Mouse (Mus musculus) embryonic facial prominence, embryonic 12.5 days (tissue): ENCODE data around the gene Exosc10. TPM values are rescaled to one million over a fixed set of nuclear protein-coding genes. Genes with fewer than 3 reads are reported as not detected.

Source experiments
- ATAC-seq: fragments of 200-750 bp; cut with Nextera tagmentation; 2 replicates; pipeline ENCODE4 v1.8.0; 2017; ENCODE audit not compliant: insufficient number of reproducible peaks, insufficient read depth, low FRiP score, low TSS enrichment
- H3K27ac ChIP-seq: fragments of 300-500 bp; sonication (generic); 2 replicates; pipeline ENCODE4 v1.5.1; 2016; ENCODE audit warnings: mild to moderate bottlenecking
- H3K27me3 ChIP-seq: fragments of 300-500 bp; sonication (generic); 2 replicates; pipeline ENCODE4 v1.6.1; 2016; ENCODE audit warnings: mild to moderate bottlenecking, moderate library complexity
- H3K36me3 ChIP-seq: fragments of 300-500 bp; sonication (generic); 2 replicates; pipeline ENCODE4 v1.6.1; 2016; ENCODE audit warnings: mild to moderate bottlenecking
- H3K4me1 ChIP-seq: fragments of 300-500 bp; sonication (generic); 2 replicates; pipeline ENCODE4 v1.6.1; 2016
- H3K4me2 ChIP-seq: fragments of 300-500 bp; sonication (generic); replicated peaks from 2 replicates; pipeline ENCODE4 v1.6.1; 2016; ENCODE audit warnings: mild to moderate bottlenecking, moderate library complexity
- H3K4me3 ChIP-seq: fragments of 300-500 bp; sonication (generic); 2 replicates; pipeline ENCODE4 v1.5.1; 2016; ENCODE audit warnings: mild to moderate bottlenecking
- H3K9ac ChIP-seq: fragments of 300-500 bp; sonication (generic); 2 replicates; pipeline ENCODE4 v1.6.1; 2016; ENCODE audit warnings: mild to moderate bottlenecking, moderate library complexity
- H3K9me3 ChIP-seq: fragments of 300-500 bp; sonication (generic); 2 replicates; pipeline ENCODE4 v1.6.1; 2016; ENCODE audit warnings: mild to moderate bottlenecking, moderate library complexity
- WGBS: fragments of 180-500 bp; shearing (Covaris S2); methylation state at CpG from one replicate; pipeline ENCODE4 v1.1.7; 2016; 5-methylcytosine and 5-hydroxymethylcytosine counted together
- polyA plus RNA-seq: library from polyadenylated mRNA; unstranded; fragments of >200 nt; fragmentation: Nextera tagmentation; extraction: Ambion mirVana; gene quantifications from 2 replicates; pipeline ENCODE4 v1.2.1, GENCODE M21; 2016

The Exosc10 gene
- polyA plus RNA-seq, 1 experiment from 2014 or later, result 109 TPM

DNA sequence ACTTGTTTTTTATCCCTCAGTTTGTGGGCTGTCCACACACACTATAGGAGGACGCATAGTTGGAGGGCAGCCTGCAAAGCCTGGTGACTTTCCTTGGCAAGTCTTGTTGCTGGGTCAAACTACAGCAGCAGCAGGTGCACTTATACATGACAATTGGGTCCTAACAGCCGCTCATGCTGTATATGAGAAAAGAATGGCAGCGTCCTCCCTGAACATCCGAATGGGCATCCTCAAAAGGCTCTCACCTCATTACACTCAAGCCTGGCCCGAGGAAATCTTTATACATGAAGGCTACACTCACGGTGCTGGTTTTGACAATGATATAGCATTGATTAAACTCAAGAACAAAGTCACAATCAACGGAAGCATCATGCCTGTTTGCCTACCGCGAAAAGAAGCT lies 55.5 kb downstream of the Exosc10 start:
- peaks cover 61% of the 10 kb centered on the region for H3K36me3 ChIP-seq
- H3K9me3 ChIP-seq, result no peaks in the 10 kb centered on the region
- H3K27ac ChIP-seq, result no peak overlapping the region
- no peaks in the 10 kb centered on the region for H3K4me1 ChIP-seq
- no peak for ATAC-seq
- H3K4me2 ChIP-seq, result no peak overlapping the region
- WGBS, result 86% methylated on average over 9 of the region's 9 CpGs
- H3K4me3 ChIP-seq, result no peak overlapping the region
- no peak overlapping the region for H3K9ac ChIP-seq
- no peaks in the 10 kb centered on the region for H3K27me3 ChIP-seq

DNA sequence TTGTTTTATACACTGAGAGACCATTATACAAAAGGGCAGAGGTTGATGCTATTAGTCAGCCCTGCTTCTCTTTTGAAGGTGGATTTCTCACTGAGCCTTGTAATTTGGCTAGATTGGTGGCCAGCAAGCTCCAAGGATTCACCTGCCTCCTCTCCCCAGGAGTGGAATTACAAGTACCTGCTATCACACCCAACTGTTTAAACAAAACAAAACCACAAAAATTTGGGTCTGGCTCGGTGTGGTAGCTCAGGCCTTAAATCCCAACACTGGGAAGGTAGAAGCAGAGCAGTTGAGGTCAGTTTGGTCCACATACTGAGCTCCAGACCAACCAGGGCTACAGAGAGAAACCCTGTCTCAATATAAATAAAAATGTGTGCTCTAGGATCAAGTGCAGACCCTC lies 61.6 kb downstream of the Exosc10 start:
- Histone ChIP-seq H3K9me3 (no peaks in the 10 kb centered on the region), H3K27ac (no peak overlapping the region), H3K4me3 (no peak overlapping the region), H3K9ac (no peak overlapping the region), H3K27me3 (no peaks in the 10 kb centered on the region), H3K4me1 (peaks cover 7% of the 10 kb centered on the region), H3K4me2 (no peak overlapping the region), H3K36me3 (peaks cover 89% of the 10 kb centered on the region)
- ATAC-seq, result no peak
- whole genome bisulfite sequencing, result 80% methylated on average over 1 of the region's 1 CpGs

DNA sequence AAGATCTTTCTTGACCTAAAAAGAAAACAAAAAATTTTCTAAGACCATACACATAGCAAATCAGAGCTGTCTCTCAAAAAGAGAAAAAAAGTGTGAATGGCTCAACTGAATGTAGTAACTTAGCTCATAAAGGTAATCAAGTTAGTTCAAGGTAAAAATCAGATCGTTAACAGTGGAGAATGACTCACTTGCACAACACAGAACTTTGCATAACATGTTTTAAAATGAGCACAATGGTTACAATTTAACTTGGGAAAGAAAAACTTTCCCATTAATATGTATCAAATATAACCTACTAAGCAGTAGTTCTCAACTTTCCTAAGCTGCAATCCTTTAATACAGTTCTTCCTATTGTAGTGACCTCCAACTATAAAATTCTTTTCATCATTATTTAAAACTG lies 62.5 kb downstream of the Exosc10 start:
- WGBS, result 89% methylated on average over 1 of the region's 1 CpGs
- ATAC-seq, result no peak
- H3K4me1 ChIP-seq, result peaks cover 10% of the 10 kb centered on the region
- no peaks in the 10 kb centered on the region for H3K9me3 ChIP-seq
- H3K27ac ChIP-seq, result no peak overlapping the region
- H3K4me3 ChIP-seq, result no peak overlapping the region
- no peak overlapping the region for H3K4me2 ChIP-seq
- H3K9ac ChIP-seq, result no peak overlapping the region
- H3K36me3 ChIP-seq, result peaks cover 84% of the 10 kb centered on the region
- no peaks in the 10 kb centered on the region for H3K27me3 ChIP-seq

DNA sequence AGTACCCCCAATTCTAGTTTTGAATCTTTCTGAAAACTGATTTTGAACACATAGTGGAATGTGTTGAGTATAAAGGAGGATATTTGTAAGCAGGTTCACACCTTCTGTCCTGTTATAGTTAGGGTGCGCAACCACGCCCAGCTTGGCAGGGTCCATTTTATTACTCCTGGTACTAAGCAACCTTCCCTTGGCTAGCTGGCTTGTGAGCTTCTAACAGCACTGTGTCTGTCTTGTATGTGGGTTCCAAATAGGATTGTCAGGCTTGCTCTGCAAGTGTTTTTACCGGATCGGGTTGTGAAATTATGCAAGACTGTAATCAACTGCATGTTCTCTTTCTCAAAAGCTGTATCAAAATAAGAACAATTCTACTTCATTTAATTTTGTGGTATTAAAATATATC lies 64.3 kb downstream of the Exosc10 start:
- Histone ChIP-seq H3K4me1 (peaks cover 10% of the 10 kb centered on the region), H3K4me3 (no peak overlapping the region), H3K27ac (no peak overlapping the region), H3K27me3 (no peaks in the 10 kb centered on the region), H3K36me3 (peaks cover 69% of the 10 kb centered on the region), H3K9me3 (no peaks in the 10 kb centered on the region), H3K9ac (no peak overlapping the region), H3K4me2 (no peak overlapping the region)
- WGBS, result 96% methylated on average over 4 of the region's 4 CpGs
- no peak for ATAC-seq

DNA sequence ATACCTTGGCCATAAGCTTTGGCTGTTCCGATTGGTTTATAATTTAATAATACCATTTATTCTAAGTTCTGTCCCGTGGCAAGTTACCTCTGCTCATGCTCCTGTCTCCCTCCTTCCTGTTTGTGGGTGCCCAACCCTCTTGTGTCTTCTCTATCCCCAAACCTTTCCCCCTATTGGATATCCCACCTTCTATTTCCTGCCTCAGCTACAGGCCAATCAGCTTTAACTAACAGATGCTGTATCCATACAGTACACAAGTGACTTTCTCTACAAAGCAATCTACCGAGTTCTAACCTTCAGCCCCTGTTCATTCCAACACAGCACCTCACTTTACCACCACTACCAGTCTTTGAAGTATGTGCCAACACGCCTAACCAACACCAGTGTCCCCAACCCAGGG lies 65.4 kb downstream of the Exosc10 start:
- no peak for ATAC-seq
- Histone ChIP-seq H3K9me3 (no peaks in the 10 kb centered on the region), H3K27me3 (no peaks in the 10 kb centered on the region), H3K4me3 (no peak overlapping the region), H3K4me2 (no peak overlapping the region), H3K4me1 (peaks cover 10% of the 10 kb centered on the region), H3K27ac (no peak overlapping the region), H3K36me3 (peaks cover 63% of the 10 kb centered on the region), H3K9ac (no peak overlapping the region)
- WGBS, result 86% methylated on average over 4 of the region's 4 CpGs

DNA sequence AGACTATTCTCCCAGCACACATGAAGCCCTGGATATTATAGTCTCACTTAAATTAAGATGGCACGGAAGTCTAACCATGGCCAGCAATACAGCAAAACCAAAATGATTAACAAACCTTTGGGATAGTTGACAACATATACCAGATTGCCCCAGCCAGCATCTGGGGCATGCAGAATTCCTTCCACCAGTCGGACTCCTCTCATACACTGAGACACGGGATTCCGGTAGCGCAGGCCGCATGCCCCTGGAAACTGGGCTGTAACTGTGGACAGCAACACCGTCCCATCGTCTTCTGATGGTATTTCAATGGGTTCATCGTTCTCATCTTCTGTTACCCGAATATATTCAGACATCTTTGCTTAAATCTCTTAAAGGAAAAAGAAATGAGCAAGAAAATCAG lies 66.8 kb downstream of the Exosc10 start:
- Histone ChIP-seq H3K36me3 (peaks cover 49% of the 10 kb centered on the region), H3K9me3 (no peaks in the 10 kb centered on the region), H3K4me2 (peak overlapping the region; percentile 77), H3K9ac (no peak overlapping the region), H3K4me3 (peak overlapping the region; percentile 98; the same call in 1 of the 2 replicates), H3K27me3 (no peaks in the 10 kb centered on the region), H3K4me1 (peaks cover 10% of the 10 kb centered on the region), H3K27ac (no peak overlapping the region)
- no peak for ATAC-seq
- 82% methylated on average over 10 of the region's 10 CpGs for WGBS

DNA sequence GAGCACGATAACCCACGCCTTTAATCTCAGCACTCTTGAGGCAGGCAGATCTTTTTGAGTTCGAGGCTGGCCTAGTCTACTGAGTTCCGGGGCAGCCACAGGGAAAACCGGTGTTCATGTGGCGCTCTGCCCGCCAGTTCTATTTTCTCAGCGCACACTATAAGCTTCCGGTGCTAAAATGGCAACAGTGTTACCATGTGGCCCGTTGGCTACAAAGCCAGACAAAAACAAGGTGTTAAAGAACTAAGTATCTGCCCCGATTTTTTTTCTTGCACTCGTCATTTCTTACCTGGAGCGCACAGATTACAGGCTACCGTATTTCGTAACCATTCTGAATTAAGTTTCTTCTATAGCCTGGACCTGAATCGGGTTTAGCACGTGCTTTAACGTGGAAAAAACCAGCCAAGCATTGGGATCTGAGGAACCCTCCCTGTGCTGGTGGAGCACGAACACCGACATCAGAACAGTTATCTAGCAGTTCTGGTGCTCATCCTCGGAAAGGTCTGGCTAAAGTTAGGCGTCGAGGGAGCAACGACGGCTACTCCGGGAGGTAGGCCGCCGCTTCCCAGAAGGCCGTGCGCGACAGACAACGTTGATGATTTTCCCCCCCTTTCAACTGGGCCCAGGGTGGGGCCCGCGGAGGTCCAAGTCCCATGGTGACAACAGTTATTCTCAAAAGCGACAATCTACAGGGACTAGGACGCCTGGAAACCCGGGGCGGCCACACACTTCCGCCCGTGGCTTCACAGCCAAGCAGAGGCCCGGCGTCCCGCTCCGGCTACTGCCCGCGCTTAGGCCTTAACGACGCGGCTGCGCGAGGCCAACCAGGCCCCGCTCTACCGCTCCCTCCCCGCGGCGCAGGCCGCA lies 67.8 kb downstream of the Exosc10 start:
- Histone ChIP-seq H3K9me3 (no peaks in the 10 kb centered on the region), H3K9ac (peak overlapping the region; percentile 100), H3K27ac (peak overlapping the region; percentile 97), H3K4me1 (peaks cover 10% of the 10 kb centered on the region), H3K27me3 (no peaks in the 10 kb centered on the region), H3K4me2 (peak overlapping the region; percentile 77), H3K36me3 (peaks cover 42% of the 10 kb centered on the region), H3K4me3 (peak overlapping the region; percentile 98)
- ATAC-seq, result peak; percentile 36
- WGBS, result under 1% methylated on average over 57 of the region's 57 CpGs

DNA sequence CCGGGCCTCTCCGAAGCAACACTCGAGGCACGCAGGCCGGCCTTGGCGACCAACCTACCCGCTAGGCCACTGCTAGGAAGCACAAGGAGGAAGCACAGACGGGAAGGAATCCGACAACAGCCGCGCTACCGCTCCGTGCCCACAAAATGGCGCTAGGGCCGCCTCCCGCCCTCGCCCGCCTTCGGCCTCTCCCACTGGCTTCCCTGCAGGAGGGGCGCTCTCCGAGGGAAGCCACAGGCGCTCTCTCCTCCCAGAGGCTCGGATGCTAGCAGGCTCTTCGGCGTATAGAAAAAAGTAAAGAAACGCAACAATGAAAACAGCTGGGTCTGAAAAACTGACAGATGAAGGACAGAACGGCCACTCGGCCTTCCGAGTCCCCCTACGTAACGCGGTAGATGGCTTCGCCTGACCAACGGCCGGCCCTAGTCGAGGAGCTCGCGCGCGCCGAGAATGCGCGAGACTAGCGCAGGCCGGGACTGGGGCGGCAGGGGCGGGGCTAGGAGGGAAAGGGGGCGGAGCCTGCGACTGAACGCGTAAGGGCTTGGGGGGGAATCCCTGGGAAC lies 68.5 kb downstream of the Exosc10 start, which contains the start of gene Tardbp:
Tardbp (minus strand) TSS at position 397 of the 563 bp plus-strand sequence.
- H3K9me3 ChIP-seq, result no peaks in the 10 kb centered on the region
- H3K4me1 ChIP-seq, result peaks cover 10% of the 10 kb centered on the region
- peaks cover 35% of the 10 kb centered on the region for H3K36me3 ChIP-seq
- peak within 1 kb of the TSS; percentile 100 for H3K9ac ChIP-seq
- H3K4me3 ChIP-seq, result peak within 1 kb of the TSS; percentile 98
- H3K27me3 ChIP-seq, result no peaks in the 10 kb centered on the region
- peak within 1 kb of the TSS; percentile 77 for H3K4me2 ChIP-seq
- peak within 1 kb of the TSS; percentile 97 for H3K27ac ChIP-seq
- WGBS, result 1% methylated on average over 51 of the region's 51 CpGs
- peak; percentile 93 for ATAC-seq

DNA sequence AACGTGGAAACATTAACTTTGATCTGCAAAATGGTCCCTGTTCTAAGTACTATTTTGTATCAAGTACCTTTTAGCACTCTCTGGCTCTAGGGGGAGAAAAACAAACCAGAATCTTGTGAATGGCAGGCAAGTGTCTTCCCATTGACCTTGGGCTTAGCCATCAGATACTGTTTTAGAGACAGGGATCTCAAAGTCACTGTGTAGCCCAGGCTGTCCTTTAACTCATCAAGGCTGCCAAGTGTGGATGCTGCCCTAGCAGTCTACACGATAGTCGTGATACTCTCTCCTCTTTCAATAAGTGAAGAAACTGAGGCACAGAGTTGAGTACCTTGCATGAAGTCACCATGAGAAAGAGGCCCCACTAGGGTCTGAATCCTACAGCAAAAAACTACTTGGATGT lies 69.0 kb downstream of the Exosc10 start:
- H3K9ac ChIP-seq, result no peak overlapping the region
- H3K36me3 ChIP-seq, result peaks cover 29% of the 10 kb centered on the region
- H3K9me3 ChIP-seq, result no peaks in the 10 kb centered on the region
- H3K27ac ChIP-seq, result no peak overlapping the region
- H3K27me3 ChIP-seq, result no peaks in the 10 kb centered on the region
- ATAC-seq, result peak; percentile 25; the same call in 1 of the 2 replicates
- peak overlapping the region; percentile 98 for H3K4me3 ChIP-seq
- H3K4me2 ChIP-seq, result peak overlapping the region; percentile 77
- WGBS, result 59% methylated on average over 3 of the region's 3 CpGs
- H3K4me1 ChIP-seq, result peaks cover 10% of the 10 kb centered on the region

Other genes starting within 250 kb of the Exosc10 start
- gene Ubiad1, start 113.7 kb upstream of the Exosc10 start, polyA plus RNA-seq, result 19.6 and 21.3 TPM in 2 replicates
- 19.8 and 21.0 TPM in 2 replicates for gene Mtor, start 109.8 kb upstream of the Exosc10 start, polyA plus RNA-seq
- 1.0 and 1.2 TPM in 2 replicates for gene Angptl7, start 58.0 kb upstream of the Exosc10 start, polyA plus RNA-seq
- gene Srm, start 33.1 kb downstream of the Exosc10 start, polyA plus RNA-seq, result 206 and 210 TPM in 2 replicates
- gene Masp2, start 44.1 kb downstream of the Exosc10 start, polyA plus RNA-seq, result 0.25 and 0.54 TPM in 2 replicates
- 362 and 375 TPM in 2 replicates for gene Tardbp, start 68.6 kb downstream of the Exosc10 start, polyA plus RNA-seq
- not detected in 2 replicates for gene Gm572, start 84.9 kb downstream of the Exosc10 start, polyA plus RNA-seq
- 4.5 and 4.6 TPM in 2 replicates for gene Casz1, start 246.0 kb downstream of the Exosc10 start, polyA plus RNA-seq